Mouse (Mus musculus): ENCODE data around the gene Lrrc8d. TPM values are rescaled to one million over a fixed set of nuclear protein-coding genes. Genes with fewer than 3 reads are reported as not detected.

Lrrc8d gene
- polyA plus RNA-seq, 1 experiment = not detected

DNA sequence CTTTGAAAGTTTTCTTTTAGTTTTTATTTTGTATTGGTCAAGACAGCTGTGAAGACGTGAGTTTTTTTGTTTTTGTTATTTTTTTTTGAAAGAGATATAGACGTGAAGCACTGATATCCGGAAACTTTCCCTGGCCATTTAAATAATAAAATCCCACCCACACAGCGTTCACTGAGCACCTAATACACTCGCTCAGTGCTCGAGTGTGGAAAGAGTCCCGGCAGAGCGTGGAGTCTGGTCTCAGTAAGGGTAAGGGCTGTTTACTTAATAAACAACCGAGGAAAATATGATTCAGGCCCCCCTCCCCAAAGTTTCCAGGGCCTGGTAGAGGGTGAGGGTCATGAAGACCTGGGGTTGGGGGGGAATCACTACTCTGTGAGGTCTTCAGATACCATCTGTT lies 1.6 kb downstream of the Lrrc8d start:
- no peak for TF ChIP-seq GATA1 (IDR thresholded peaks at IDR 0.05; ENCODE audit: low read length)

DNA sequence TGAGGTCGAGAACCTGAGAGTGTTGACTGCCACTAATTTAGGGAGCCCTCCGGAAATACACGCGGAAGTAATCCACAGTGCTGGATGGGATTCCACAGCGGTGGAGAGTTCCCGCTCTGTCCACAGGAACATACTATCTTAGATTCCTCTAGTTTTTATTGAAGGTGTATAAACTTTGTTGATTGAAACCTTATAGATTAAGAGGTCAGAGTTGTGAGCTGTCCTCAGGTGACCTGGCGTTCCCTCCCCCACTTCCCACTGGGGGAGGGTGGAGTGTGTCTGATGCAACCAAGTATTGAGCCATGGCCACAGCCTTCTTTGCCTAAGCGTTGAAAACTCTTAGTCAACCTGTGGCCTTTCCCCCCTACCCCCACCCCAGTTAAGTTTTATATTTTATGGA lies 2.1 kb downstream of the Lrrc8d start:
- TF ChIP-seq GATA1 (IDR thresholded peaks at IDR 0.05; ENCODE audit: low read length) = no peak

DNA sequence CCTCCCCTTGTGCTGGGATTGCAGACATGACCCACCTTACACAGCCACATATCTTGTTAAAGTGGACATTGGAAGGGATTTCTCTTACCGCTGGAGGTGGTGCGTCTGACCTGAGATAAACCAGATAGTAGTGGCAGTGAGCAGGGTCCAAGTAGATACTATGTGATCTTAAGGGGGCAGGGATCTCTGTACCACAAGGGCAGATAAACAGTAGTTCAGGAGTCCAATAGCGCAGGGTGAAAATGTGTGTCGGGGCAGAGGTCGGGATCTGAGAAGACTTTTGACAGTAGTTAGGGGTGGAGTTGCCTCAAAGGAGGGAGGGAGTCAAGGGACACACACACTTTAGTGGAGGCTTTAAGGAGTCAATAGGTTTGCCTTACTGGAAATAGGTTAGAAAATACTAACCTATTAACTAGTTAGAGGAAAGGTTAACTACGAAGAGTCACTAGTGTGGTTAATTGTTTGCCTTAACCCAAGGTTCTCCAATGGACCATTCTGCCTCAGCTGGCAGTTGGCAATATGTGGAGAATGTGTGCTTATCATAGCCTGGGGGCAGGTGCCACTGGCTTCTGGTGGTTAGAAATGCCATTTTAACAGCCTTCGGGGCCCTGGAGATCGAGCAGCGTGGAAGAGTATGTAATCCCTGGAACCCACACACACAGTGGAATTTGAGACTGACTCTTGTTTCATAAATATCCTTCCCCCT lies 3.0 kb downstream of the Lrrc8d start:
- no peak for TF ChIP-seq GATA1 (IDR thresholded peaks at IDR 0.05; ENCODE audit: low read length)

DNA sequence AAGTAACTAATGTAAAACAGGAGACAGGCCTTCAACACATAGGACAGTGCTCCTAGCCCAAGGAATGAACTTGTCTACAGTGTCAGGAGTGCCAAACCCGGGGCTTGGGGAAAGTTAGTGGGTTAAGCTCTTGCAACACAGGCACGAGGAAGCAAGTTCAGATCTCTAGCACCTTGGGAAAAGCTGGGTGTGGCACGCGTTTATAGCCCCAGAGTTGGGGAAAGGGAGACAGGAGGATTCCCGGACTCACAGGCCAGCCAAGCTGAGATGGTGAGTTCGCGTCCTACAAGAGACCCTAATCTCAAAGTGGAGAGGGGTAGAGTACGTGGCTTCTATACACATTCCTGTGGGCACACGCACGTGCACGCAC lies 3.5 kb downstream of the Lrrc8d start:
- TF ChIP-seq GATA1 (IDR thresholded peaks at IDR 0.05; ENCODE audit: low read length) = no peak

DNA sequence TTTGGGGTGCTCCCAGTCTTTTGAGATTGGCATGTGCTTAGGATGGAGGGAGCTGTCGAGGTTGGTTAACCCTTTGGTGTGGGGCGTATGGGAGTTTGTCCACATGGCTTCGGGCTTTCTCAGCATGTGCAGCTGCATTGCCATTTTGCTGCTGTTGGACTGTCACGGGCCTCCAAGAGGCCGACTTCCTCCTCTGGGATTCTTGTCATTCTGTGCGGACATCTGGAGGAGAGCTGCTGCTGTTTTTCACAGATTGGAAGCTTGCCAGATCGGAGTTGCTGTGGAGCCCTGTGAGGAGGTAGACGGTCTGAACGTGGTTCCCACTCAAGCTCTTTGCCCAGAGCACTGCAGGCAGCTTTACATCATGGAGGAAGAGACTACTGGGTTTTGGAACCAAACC lies 4.8 kb downstream of the Lrrc8d start:
- TF ChIP-seq GATA1 (IDR thresholded peaks at IDR 0.05; ENCODE audit: low read length) = no peak

DNA sequence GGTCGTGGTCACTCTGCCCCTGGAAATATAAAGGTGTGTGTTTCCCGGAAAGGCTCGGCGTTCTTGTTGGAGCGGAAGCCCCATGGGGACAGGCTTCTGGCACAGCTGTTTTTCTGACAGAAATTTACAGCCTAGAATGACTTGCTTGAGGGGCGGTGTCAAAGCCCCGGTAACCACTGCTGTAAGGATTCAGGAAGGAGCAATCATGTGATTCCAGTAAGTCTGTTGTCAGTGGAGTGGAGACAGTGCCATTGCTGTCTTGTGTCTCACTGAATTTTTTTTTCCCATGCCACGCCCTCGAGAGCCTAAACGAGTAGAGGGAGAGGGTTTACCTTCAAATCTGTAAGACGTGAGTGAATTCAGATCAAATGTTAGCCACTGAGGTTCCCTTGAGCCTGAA lies 6.9 kb downstream of the Lrrc8d start:
- TF ChIP-seq GATA1 (IDR thresholded peaks at IDR 0.05; ENCODE audit: low read length) = no peak

DNA sequence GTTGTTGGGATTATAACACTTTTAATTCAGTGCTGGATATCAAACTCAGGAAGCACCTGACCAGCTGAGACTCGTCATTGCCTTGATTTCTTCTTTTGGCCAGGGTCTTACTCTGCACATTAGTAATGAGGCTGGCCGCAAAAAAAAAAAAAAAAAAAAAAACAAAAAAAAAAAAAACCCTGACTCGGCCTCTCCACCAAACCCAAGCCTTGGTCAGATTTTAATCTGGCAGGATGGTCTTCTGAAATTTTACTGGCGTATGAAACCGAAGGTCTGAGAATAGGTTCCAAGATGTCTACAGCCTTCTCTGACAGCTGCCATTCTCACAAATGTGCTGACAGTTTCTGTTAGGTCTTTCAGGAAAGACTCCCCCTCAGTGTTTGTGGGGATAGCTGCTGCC lies 8.5 kb downstream of the Lrrc8d start:
- TF ChIP-seq GATA1 (IDR thresholded peaks at IDR 0.05; ENCODE audit: low read length) = no peak

DNA sequence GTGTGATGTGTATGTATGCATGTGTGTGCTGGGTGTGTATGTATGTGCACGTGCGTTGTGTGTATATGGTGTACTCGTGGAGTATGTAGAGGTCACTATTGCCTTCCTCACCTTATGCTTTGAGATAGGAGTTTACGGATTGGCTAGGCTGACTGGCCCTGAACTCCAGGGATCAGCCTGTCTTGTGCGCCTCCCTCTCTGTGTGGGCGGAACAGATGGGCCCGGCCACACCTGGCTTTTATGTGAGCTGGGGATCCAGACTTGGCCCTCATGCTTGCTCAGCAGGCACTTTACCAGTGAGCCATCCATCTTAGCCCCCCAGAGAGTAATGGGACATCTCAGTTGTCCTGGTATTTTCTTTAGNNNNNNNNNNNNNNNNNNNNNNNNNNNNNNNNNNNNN lies 10.7 kb downstream of the Lrrc8d start:
- no peak for TF ChIP-seq GATA1 (IDR thresholded peaks at IDR 0.05; ENCODE audit: low read length)

DNA sequence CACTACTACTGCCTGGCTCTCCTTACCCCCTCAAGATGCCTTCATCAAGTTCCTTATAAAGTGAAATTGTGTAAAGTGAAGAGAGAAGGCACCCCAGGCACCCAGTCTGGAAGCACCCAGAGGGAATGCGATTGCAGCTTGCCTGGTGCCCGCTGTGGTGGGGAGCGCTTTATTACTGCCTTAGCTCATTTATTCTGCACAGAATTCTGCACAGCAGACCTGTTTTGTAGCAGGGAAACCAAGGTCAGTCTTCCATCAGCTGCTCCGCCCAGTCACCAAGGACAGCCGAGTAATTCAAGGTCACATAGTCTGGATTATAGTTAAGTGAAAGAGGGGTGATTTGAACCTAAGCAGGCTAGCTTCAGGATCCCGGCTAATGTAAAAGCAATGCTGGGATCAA lies 14.7 kb downstream of the Lrrc8d start:
- TF ChIP-seq GATA1 (IDR thresholded peaks at IDR 0.05; ENCODE audit: low read length) = no peak

DNA sequence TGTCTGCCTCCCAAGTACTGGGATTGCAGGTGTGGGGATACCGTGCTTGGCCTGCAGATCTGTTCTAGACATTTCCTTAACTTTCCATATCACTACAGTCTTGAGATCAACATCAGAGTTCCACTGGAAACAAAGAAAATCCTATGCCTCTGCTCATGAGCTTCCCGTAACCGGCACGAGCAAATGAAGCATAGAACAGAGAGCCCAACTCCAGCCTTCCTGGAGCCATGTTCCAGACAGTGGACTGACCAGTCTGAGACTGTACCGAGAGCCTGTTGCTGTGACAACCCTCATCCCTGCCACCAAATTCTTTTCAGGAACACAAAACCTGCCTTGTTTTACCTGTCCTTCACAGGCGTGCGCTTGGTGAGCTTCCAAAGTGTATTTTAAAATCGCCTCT lies 15.3 kb downstream of the Lrrc8d start:
- TF ChIP-seq GATA1 (IDR thresholded peaks at IDR 0.05; ENCODE audit: low read length) = no peak

DNA sequence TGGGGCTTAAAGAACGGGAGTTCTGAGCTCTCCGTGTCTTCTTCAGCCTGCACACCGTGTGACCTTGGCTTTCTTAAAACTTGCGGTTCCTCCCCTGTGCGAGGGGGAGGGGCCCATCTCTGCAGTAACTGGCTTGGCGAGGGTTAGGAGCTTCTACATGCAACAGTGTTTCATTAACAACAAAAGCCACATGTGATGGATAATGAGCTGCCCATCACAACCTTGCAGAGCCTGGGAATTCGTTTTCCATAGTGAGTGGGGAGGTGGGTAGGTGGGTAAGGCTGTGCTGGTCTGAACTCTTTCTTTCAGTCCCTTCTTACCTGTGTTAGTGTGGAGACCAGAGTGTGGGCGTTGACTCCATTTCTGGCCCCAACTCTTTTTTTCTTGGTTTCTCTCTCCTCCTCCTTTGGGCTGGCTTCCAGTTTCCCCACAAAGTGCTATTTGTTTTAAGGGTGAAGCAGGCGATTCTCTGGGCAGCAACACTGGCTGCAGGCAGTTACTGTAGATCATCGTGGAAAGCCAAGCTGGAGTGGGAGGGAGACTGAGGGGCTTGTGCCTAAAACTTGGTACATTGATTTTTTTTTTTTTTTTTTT lies 15.9 kb downstream of the Lrrc8d start:
- TF ChIP-seq GATA1 (IDR thresholded peaks at IDR 0.05; ENCODE audit: low read length) = no peak

DNA sequence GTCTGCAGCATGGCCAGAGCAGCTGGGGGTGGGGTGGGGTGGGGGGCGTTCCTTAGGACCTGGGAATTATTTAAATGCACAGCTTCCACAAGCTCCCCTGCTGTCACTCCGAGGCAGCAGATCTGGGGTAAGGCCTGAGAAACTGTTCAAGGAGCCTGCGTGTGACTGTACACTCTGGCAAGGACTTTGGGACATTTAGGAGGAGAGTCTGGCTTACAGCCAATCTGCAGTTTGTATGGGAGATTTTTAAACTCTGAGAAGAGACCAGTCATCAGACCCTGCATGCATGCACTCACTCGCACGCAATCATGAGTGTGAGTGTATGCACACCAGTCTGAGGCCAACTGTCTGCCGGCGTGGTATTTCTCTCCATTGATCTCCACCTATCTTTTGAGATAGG lies 17.5 kb downstream of the Lrrc8d start:
- no peak for TF ChIP-seq GATA1 (IDR thresholded peaks at IDR 0.05; ENCODE audit: low read length)

DNA sequence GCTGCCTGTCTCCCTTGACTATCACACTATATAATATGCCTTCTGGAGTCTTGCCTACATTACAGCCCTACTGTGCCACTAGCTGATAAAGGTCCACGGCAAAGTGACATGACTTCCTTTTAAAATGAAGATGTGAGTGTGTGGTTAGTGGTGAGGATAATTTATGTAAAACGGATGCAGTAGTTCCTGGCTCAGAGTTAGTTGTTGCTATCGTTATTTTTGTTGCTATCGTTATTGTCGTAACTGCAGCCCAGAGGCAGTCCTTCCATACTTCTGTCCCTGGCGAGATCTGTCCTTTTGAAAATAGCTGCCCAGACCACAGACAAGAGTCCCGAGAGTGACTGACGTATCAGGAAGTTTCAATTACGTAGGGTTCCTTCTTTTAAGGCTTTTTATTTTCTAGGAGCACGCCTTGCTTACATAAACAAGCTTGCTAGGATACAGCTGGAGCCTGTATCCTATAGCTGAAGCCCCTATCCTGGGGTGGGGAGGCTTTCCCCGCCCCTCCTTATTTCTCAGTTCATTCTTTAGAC lies 18.4 kb downstream of the Lrrc8d start:
- peak; percentile 28 for TF ChIP-seq GATA1 (IDR thresholded peaks at IDR 0.05; ENCODE audit: low read length)

DNA sequence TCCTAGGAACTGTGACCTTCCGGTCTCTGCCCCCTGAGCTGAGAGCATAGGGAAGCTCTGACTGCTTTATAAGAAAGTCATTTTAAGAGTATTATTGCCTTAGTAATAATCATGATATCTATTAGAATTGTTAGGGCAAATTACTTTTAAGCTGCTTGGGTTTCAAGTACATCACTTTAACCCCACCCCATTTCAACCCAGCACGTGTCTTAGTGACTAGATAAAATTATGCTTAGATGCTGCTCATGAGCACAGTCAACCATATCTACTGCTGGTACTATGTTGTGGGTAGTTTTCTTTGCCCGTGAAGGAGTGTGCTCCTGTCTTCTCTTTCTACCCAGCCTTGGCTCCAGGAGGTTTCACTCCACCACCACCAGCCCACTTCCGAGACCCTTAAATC lies 21.5 kb downstream of the Lrrc8d start:
- TF ChIP-seq GATA1 (IDR thresholded peaks at IDR 0.05; ENCODE audit: low read length) = no peak

DNA sequence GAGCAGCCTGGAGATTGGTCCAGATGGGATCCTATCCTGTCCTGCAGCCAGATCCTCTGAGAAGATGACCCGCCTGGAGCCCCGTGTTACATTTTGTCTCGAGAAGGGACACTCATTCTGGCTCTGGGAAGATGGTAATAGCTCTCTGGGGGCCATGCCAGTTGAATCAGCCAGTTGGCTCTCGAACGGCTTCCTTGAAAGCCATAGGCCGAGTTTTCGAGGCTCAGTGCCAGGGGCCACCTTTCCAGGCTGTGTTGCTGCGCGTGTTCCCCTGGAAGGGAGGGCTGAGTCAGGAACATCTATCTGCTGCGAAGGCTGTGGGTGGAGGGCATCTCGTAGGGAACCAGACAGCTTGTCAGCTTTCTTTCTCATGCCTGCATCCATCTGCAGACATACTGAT lies 23.0 kb downstream of the Lrrc8d start:
- TF ChIP-seq GATA1 (IDR thresholded peaks at IDR 0.05; ENCODE audit: low read length) = no peak

DNA sequence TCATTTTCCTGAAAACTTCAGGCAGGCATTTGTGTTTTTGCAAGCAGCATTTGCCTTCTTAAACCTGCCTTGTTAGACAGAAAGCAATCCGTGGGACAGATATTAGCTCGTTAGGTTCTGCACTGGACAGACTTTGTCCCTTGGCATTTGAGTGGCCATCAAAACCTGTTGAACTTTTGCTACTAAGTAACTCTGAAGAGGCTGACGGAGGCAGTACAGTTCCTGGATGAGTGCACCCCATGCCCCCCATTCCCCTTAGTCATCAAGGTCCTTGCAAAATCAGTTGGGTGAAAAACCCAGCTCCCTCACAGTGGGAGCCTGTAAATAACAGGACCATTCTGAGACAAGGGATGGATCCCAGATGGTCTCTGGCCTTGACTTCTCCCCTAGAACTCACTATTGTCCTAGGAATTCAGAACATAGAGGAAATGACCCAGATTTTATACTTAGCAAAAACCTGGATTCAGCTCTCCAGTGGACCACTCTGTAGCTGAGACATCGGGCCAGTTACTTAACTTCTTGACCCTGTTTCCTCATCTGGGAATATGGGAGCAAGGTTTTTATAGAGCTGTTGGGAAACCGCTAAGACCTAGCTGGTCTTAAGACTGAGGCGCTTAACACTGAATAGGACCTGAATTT lies 30.5 kb downstream of the Lrrc8d start:
- TF ChIP-seq GATA1 (IDR thresholded peaks at IDR 0.05; ENCODE audit: low read length) = no peak

DNA sequence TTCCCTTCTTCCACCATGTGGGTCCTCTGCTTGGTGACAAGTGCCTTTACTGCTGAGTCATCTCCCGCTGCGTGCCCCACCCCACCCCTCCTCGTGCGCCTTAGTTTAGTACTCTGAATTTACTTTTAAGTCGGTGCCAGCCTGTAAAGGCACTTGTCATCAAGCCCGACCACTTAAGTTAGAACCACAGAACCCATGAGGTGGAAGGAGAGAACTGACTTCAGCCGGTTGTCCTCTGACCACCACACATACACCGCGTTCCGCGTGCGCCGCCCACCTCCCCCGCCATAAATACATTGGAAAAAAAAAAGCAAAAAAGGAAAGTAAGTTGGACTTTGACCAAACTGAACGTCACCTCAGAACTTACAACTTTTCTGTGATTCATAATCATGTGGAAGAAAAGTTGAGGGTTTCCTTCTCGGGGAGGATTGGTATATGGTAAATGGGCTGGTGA lies 31.4 kb downstream of the Lrrc8d start:
- TF ChIP-seq GATA1 (IDR thresholded peaks at IDR 0.05; ENCODE audit: low read length) = no peak
